Mouse (Mus musculus): ENCODE measurements around the gene Cep128. TPM values are rescaled to one million over a fixed set of nuclear protein-coding genes. Genes with fewer than 3 reads are reported as not detected.

Gene Cep128
- total and polyA plus RNA-seq, 3 experiments, result 12.7 to 40.1 (median 23.3) TPM

DNA sequence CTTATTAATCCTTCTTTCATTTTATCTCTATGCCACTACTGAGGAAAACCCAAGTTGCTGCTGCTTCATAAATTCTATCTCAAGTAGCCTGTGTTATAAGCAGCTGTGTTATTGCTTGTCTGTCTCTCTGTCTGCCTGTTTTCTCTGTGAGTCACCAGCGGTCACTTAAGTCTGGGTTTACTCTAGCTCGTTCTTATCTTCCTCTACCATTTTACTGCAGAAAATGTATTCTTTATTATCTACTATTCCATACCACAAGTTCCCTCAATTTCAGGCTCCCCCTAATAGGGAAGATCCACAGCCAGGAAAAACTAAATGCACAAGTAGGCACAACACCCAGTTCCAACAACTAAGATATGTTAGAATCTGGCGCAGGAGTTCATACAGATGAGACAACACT, 178.7 kb downstream of the Cep128 start:
- no peaks in the 10 kb centered on the region for H3K79me2 ChIP-seq (ENCODE audit: control insufficient read depth, insufficient read depth, low read length, poor library complexity)
- peaks cover 0 to 11% of the 10 kb centered on the region in 2 experiments; a peak in 3 of 4 replicates for H3K36me3 ChIP-seq (ENCODE audit: control insufficient read depth in 1 of 2, insufficient read depth in 2 of 2, low read length in 2 of 2)
- peak; percentile 71 for DNase-seq (ENCODE audit: low read depth, low spot score)
- no peak overlapping the region for H3K4me3 ChIP-seq (ENCODE audit: control insufficient read depth in 1 of 2, insufficient read depth in 1 of 2, low read depth in 2 of 2, low read length in 2 of 2)
- no peaks in the 10 kb centered on the region; a peak in 1 of 4 replicates for H3K4me1 ChIP-seq (ENCODE audit: control insufficient read depth in 1 of 2, insufficient read depth in 2 of 2, low read length in 2 of 2)
- no peaks in the 10 kb centered on the region for H3K27me3 ChIP-seq (ENCODE audit: control insufficient read depth in 1 of 2, insufficient read depth in 2 of 2, low read length in 2 of 2)
- H3K9ac ChIP-seq (ENCODE audit: control insufficient read depth, low read depth, low read length, poor library complexity, severe bottlenecking), result no peak overlapping the region
- no peak overlapping the region for H3K27ac ChIP-seq (ENCODE audit: control insufficient read depth, low read depth, low read length)
- no peaks in the 10 kb centered on the region for H3K9me3 ChIP-seq (replicated peaks; ENCODE audit: insufficient read depth, low read length)
- no peak for TF ChIP-seq MEF2A (IDR thresholded peaks at IDR 0.05; ENCODE audit: extremely low read depth, insufficient replicate concordance, low read depth, low read length, poor library complexity, severe bottlenecking)
- TF ChIP-seq JUND (IDR thresholded peaks at IDR 0.05; ENCODE audit: low read depth, low read length), result 0 out of 2 replicates have a peak, but pooled peaks have one; percentile 45
- no peak for TF ChIP-seq POLR2AphosphoS5 (IDR thresholded peaks at IDR 0.05; ENCODE audit: borderline replicate concordance, low read depth, low read length)
- TF ChIP-seq MYB (IDR thresholded peaks at IDR 0.05; ENCODE audit: low read depth, low read length), result no peak
- TF ChIP-seq POLR2AphosphoS2 (IDR thresholded peaks at IDR 0.05; ENCODE audit: low read length), result no peak
- no peak for TF ChIP-seq USF2 (IDR thresholded peaks at IDR 0.05; ENCODE audit: borderline replicate concordance in 1 of 2, insufficient read depth in 1 of 2, low read depth in 1 of 2, low read length in 2 of 2)
- no peak for TF ChIP-seq SMC3 (IDR thresholded peaks at IDR 0.05; ENCODE audit: low read depth, low read length)
- TF ChIP-seq KAT2A (conservative IDR thresholded peaks at IDR 0.05; ENCODE audit: low read depth, low read length), result no peak
- TF ChIP-seq RAD21 (IDR thresholded peaks at IDR 0.05; ENCODE audit: low read depth, low read length), result no peak
- TF ChIP-seq BHLHE40 (IDR thresholded peaks at IDR 0.05; ENCODE audit: borderline replicate concordance, low read depth, low read length), result no peak
- TF ChIP-seq ZMIZ1 (IDR thresholded peaks at IDR 0.05; ENCODE audit: low read depth, low read length), result no peak
- TF ChIP-seq MYC (IDR thresholded peaks at IDR 0.05; ENCODE audit: low read depth, low read length), result no peak
- no peak for TF ChIP-seq CHD2 (IDR thresholded peaks at IDR 0.05; ENCODE audit: low read length)
- no peak for TF ChIP-seq UBTF (IDR thresholded peaks at IDR 0.05; ENCODE audit: borderline replicate concordance, insufficient read depth, low read depth, low read length)
- TF ChIP-seq MXI1 (IDR thresholded peaks at IDR 0.05; ENCODE audit: low read depth, low read length), result no peak
- TF ChIP-seq MAZ (IDR thresholded peaks at IDR 0.05; ENCODE audit: low read depth, low read length), result no peak
- TF ChIP-seq CHD1 (IDR thresholded peaks at IDR 0.05; ENCODE audit: low read depth, low read length), result no peak
- no peak for TF ChIP-seq NRF1 (IDR thresholded peaks at IDR 0.05; ENCODE audit: insufficient read depth, low read depth, low read length, poor library complexity, severe bottlenecking)
- TF ChIP-seq EP300 (IDR thresholded peaks at IDR 0.05; ENCODE audit: low read depth in 1 of 2, low read length in 2 of 2), result peak; percentile 58 to 79; a peak in 3 of 4 replicates
- TF ChIP-seq GABPA (IDR thresholded peaks at IDR 0.05; ENCODE audit: low read depth, low read length), result no peak
- no peak for TF ChIP-seq MAFK (IDR thresholded peaks at IDR 0.05; ENCODE audit: borderline replicate concordance, low read depth, low read length)
- 0 out of 2 replicates have a peak, but pooled peaks have one; percentile 30 for TF ChIP-seq ETS1 (IDR thresholded peaks at IDR 0.05; ENCODE audit: low read depth, low read length)
- TF ChIP-seq TBP (IDR thresholded peaks at IDR 0.05; ENCODE audit: low read depth, low read length), result no peak
- no peak for TF ChIP-seq POLR2A (IDR thresholded peaks at IDR 0.05; ENCODE audit: control insufficient read depth in 1 of 2, insufficient read depth in 1 of 2, low read depth in 1 of 2, low read length in 2 of 2, poor library complexity in 1 of 2)
- TF ChIP-seq MAX (IDR thresholded peaks at IDR 0.05; ENCODE audit: low read length), result no peak
- TF ChIP-seq TAL1 (IDR thresholded peaks at IDR 0.05; ENCODE audit: low read length), result peak; percentile 67
- TF ChIP-seq CTCF (IDR thresholded peaks at IDR 0.05 in 2 of 3, conservative IDR thresholded peaks at IDR 0.05 in 1 of 3; ENCODE audit: control insufficient read depth in 1 of 3, insufficient read depth in 1 of 3, low read depth in 2 of 3, low read length in 3 of 3, poor library complexity in 1 of 3, severe bottlenecking in 1 of 3), result no peak
- TF ChIP-seq SIN3A (IDR thresholded peaks at IDR 0.05; ENCODE audit: low read length), result no peak
- TF ChIP-seq TCF12 (IDR thresholded peaks at IDR 0.05; ENCODE audit: low read depth, low read length), result peak; percentile 59; the same call in 1 of the 2 replicates
- no peak for TF ChIP-seq HCFC1 (IDR thresholded peaks at IDR 0.05; ENCODE audit: low read depth, low read length)
- peak; percentile 52 for TF ChIP-seq RCOR1 (IDR thresholded peaks at IDR 0.05; ENCODE audit: low read depth, low read length)
- no peak for TF ChIP-seq ELF1 (IDR thresholded peaks at IDR 0.05; ENCODE audit: low read depth, low read length)
- TF ChIP-seq NELFE (IDR thresholded peaks at IDR 0.05; ENCODE audit: low read depth, low read length), result no peak
- TF ChIP-seq ZNF384 (IDR thresholded peaks at IDR 0.05; ENCODE audit: low read depth, low read length), result no peak
- no peak for TF ChIP-seq USF1 (IDR thresholded peaks at IDR 0.05; ENCODE audit: low read depth, low read length)
- TF ChIP-seq ZKSCAN1 (IDR thresholded peaks at IDR 0.05; ENCODE audit: low read depth, low read length), result no peak
- no peak for TF ChIP-seq E2F4 (IDR thresholded peaks at IDR 0.05; ENCODE audit: borderline replicate concordance, low read depth, low read length)
- TF ChIP-seq ZC3H11A (IDR thresholded peaks at IDR 0.05; ENCODE audit: low read depth, low read length), result no peak
